Mouse (Mus musculus) CH12.LX (cell line): ENCODE measurements at regions not wholly inside any gene's neighbourhood (a gene's known extent, or its start where the extent isn't known, plus 50 kb on each side); places are given as distances from the start of the nearest gene placed in this dataset.

Experiments used
- DNase-seq: peaks from one replicate; pipeline ENCODE4 v3.0.0-alpha.2; 2013; ENCODE audit errors: extremely low read depth
- H3K27ac ChIP-seq: 2 replicates; pipeline ENCODE4 v1.5.1; 2012; ENCODE audit warnings: low read depth, mild to moderate bottlenecking, control low read depth, moderate library complexity; ENCODE audit not compliant: insufficient read depth
- H3K27me3 ChIP-seq: replicated peaks from 2 replicates; pipeline ENCODE3; 2012; ENCODE audit warnings: inconsistent platforms
- H3K36me3 ChIP-seq, 2 experiments: replicated peaks in 1 of 2; 2 replicates each; pipeline versions ENCODE3 to v1.6.1; 2012; ENCODE audit warnings: inconsistent platforms in 1 of 2, low read length in 1 of 2, mild to moderate bottlenecking in 1 of 2, mixed read lengths in 1 of 2, moderate library complexity in 1 of 2; ENCODE audit not compliant: control insufficient read depth in 1 of 2, insufficient read depth in 1 of 2
- H3K4me1 ChIP-seq, 2 experiments: 2 replicates each; pipeline ENCODE4 v1.6.1; 2012; ENCODE audit warnings: inconsistent platforms in 1 of 2, moderate library complexity in 1 of 2; ENCODE audit not compliant: insufficient read depth in 2 of 2, control insufficient read depth in 1 of 2
- H3K4me2 ChIP-seq: 2 replicates; pipeline ENCODE4 v1.6.1; 2012; ENCODE audit warnings: low read depth, mild to moderate bottlenecking, control low read depth; ENCODE audit not compliant: poor library complexity, insufficient read depth, severe bottlenecking
- H3K4me3 ChIP-seq, 3 experiments: fragments of 150-350 bp in 1 of 3; sonication (generic) in 1 of 3; replicated peaks in 1 of 3; 2 replicates each; pipeline versions ENCODE3 to v1.5.1; 2011 to 2012; ENCODE audit warnings: low read depth in 2 of 3, low read length in 2 of 3, mild to moderate bottlenecking in 2 of 3, moderate library complexity in 2 of 3, control low read depth in 1 of 3, improper control_type of control experiment in 1 of 3, inconsistent platforms in 1 of 3, mixed read lengths in 1 of 3; ENCODE audit not compliant: poor library complexity in 1 of 3
- H3K79me2 ChIP-seq: replicated peaks from 2 replicates; pipeline ENCODE4 v1.6.1; 2012; ENCODE audit warnings: mild to moderate bottlenecking, moderate library complexity; ENCODE audit not compliant: control insufficient read depth, poor library complexity, insufficient read depth, severe bottlenecking; ENCODE audit errors: extremely low read depth
- H3K9ac ChIP-seq: 2 replicates; pipeline ENCODE4 v1.6.1; 2012; ENCODE audit warnings: low read depth, mild to moderate bottlenecking, control low read depth, moderate library complexity; ENCODE audit not compliant: insufficient read depth
- H3K9me3 ChIP-seq: replicated peaks from 2 replicates; pipeline ENCODE3; 2012; ENCODE audit warnings: low read length, inconsistent platforms, mixed read lengths
- BHLHE40 ChIP-seq: IDR thresholded peaks from 2 replicates; pipeline ENCODE4 v1.6.1; 2011; ENCODE audit warnings: mild to moderate bottlenecking, low read depth, low read length, improper control_type of control experiment
- CHD1 ChIP-seq: IDR thresholded peaks from 2 replicates; pipeline ENCODE4 v1.6.1; 2012; ENCODE audit warnings: low read depth, low read length, improper control_type of control experiment, inconsistent platforms
- CHD2 ChIP-seq: IDR thresholded peaks from 2 replicates; pipeline ENCODE4 v1.6.1; 2011; ENCODE audit warnings: low read length, improper control_type of control experiment
- CTCF ChIP-seq, 2 experiments: IDR thresholded peaks in 1 of 2; conservative IDR thresholded peaks in 1 of 2; 2 replicates each; pipeline ENCODE4 v1.5.1; 2011 to 2012; ENCODE audit warnings: low read depth in 2 of 2, low read length in 2 of 2, improper control_type of control experiment in 1 of 2, inconsistent platforms in 1 of 2, mild to moderate bottlenecking in 1 of 2, moderate library complexity in 1 of 2
- ELF1 ChIP-seq: IDR thresholded peaks from 2 replicates; pipeline ENCODE4 v1.6.1; 2014; ENCODE audit warnings: low read depth, mild to moderate bottlenecking, inconsistent platforms, low read length, improper control_type of control experiment
- EP300 ChIP-seq: IDR thresholded peaks from 2 replicates; pipeline ENCODE4 v1.6.1; 2011; ENCODE audit warnings: low read length, improper control_type of control experiment
- ETS1 ChIP-seq: conservative IDR thresholded peaks from 2 replicates; pipeline ENCODE4 v1.6.1; 2012; ENCODE audit warnings: low read depth, mild to moderate bottlenecking, inconsistent platforms, low read length, improper control_type of control experiment, moderate library complexity
- GABPA ChIP-seq: IDR thresholded peaks from 2 replicates; pipeline ENCODE4 v1.6.1; 2012; ENCODE audit warnings: low read depth, low read length, improper control_type of control experiment, inconsistent platforms; ENCODE audit not compliant: insufficient replicate concordance
- IRF4 ChIP-seq: IDR thresholded peaks from 2 replicates; pipeline ENCODE4 v1.6.1; 2014; ENCODE audit warnings: low read depth, mild to moderate bottlenecking, inconsistent platforms, low read length, improper control_type of control experiment
- JUN ChIP-seq: IDR thresholded peaks from 2 replicates; pipeline ENCODE4 v1.6.1; 2011; ENCODE audit warnings: low read depth, mild to moderate bottlenecking, low read length, improper control_type of control experiment, moderate library complexity; ENCODE audit not compliant: insufficient read depth
- JUND ChIP-seq: conservative IDR thresholded peaks from 2 replicates; pipeline ENCODE4 v1.6.1; 2011; ENCODE audit warnings: low read depth, low read length, improper control_type of control experiment
- MAFK ChIP-seq: IDR thresholded peaks from 2 replicates; pipeline ENCODE4 v1.6.1; 2011; ENCODE audit warnings: low read length, improper control_type of control experiment; ENCODE audit not compliant: insufficient replicate concordance
- MAX ChIP-seq: IDR thresholded peaks from 2 replicates; pipeline ENCODE4 v1.6.1; 2011; ENCODE audit warnings: low read length, improper control_type of control experiment
- MAZ ChIP-seq: IDR thresholded peaks from 2 replicates; pipeline ENCODE4 v1.6.1; 2012; ENCODE audit warnings: low read depth, mild to moderate bottlenecking, inconsistent platforms, low read length, improper control_type of control experiment, moderate library complexity
- MEF2A ChIP-seq: IDR thresholded peaks from 2 replicates; pipeline ENCODE4 v1.6.1; 2014; ENCODE audit warnings: low read depth, mild to moderate bottlenecking, inconsistent platforms, low read length, improper control_type of control experiment, borderline replicate concordance
- MXI1 ChIP-seq: IDR thresholded peaks from 2 replicates; pipeline ENCODE4 v1.6.1; 2011; ENCODE audit warnings: mild to moderate bottlenecking, low read depth, low read length, improper control_type of control experiment
- NRF1 ChIP-seq: IDR thresholded peaks from 2 replicates; pipeline ENCODE4 v1.6.1; 2014; ENCODE audit warnings: low read depth, mild to moderate bottlenecking, inconsistent platforms, low read length, improper control_type of control experiment, moderate library complexity
- PAX5 ChIP-seq: IDR thresholded peaks from 2 replicates; pipeline ENCODE4 v1.6.1; 2012; ENCODE audit warnings: low read length, inconsistent platforms, mixed read lengths
- RAD21 ChIP-seq: IDR thresholded peaks from 2 replicates; pipeline ENCODE4 v1.6.1; 2011; ENCODE audit warnings: low read depth, mild to moderate bottlenecking, low read length, improper control_type of control experiment, moderate library complexity
- RCOR1 ChIP-seq: conservative IDR thresholded peaks from 2 replicates; pipeline ENCODE4 v1.6.1; 2012; ENCODE audit warnings: low read depth, mild to moderate bottlenecking, inconsistent platforms, low read length, improper control_type of control experiment
- SMC3 ChIP-seq: IDR thresholded peaks from 2 replicates; pipeline ENCODE4 v1.6.1; 2011; ENCODE audit warnings: low read depth, low read length, improper control_type of control experiment
- TCF12 ChIP-seq: IDR thresholded peaks from 2 replicates; pipeline ENCODE4 v1.6.1; 2014; ENCODE audit warnings: low read depth, mild to moderate bottlenecking, inconsistent platforms, low read length, improper control_type of control experiment
- UBTF ChIP-seq: IDR thresholded peaks from 2 replicates; pipeline ENCODE4 v1.6.1; 2012; ENCODE audit warnings: low read depth, mild to moderate bottlenecking, inconsistent platforms, low read length, improper control_type of control experiment, moderate library complexity
- USF1 ChIP-seq: IDR thresholded peaks from 2 replicates; pipeline ENCODE4 v1.6.1; 2014; ENCODE audit warnings: low read depth, mild to moderate bottlenecking, inconsistent platforms, low read length, improper control_type of control experiment
- USF2 ChIP-seq: conservative IDR thresholded peaks from 2 replicates; pipeline ENCODE4 v1.6.1; 2011; ENCODE audit warnings: low read depth, low read length, improper control_type of control experiment
- ZC3H11A ChIP-seq: IDR thresholded peaks from 2 replicates; pipeline ENCODE4 v1.6.1; 2012; ENCODE audit warnings: low read depth, mild to moderate bottlenecking, inconsistent platforms, low read length, improper control_type of control experiment
- ZKSCAN1 ChIP-seq: IDR thresholded peaks from 2 replicates; pipeline ENCODE4 v1.6.1; 2012; ENCODE audit warnings: low read depth, inconsistent platforms, low read length, improper control_type of control experiment, borderline replicate concordance
- ZMIZ1 ChIP-seq: IDR thresholded peaks from 2 replicates; pipeline ENCODE4 v1.6.1; 2012; ENCODE audit warnings: low read depth, mild to moderate bottlenecking, inconsistent platforms, low read length, improper control_type of control experiment
- dilution Hi-C: fragments of 300-500 bp; cut with MboI; formaldehyde crosslinking; loops from 2 replicates; pipeline ENCODE4 v1.14.3; 2020; ENCODE audit warnings: low sequenced_read_pairs; ENCODE audit not compliant: extremely low pct_unique_long_range_greater_than_20kb, extremely low pct_ligation_motif_present
- in situ Hi-C: fragments of 300-500 bp; cut with MboI; formaldehyde crosslinking; loops from 3 replicates; pipeline ENCODE4 v1.14.3; 2019; ENCODE audit warnings: low sequenced_read_pairs, low pct_ligation_motif_present, low pct_unique_long_range_greater_than_20kb, mixed read lengths

- DNase-seq: no peak
- no peak overlapping the region for H3K4me3 ChIP-seq
- no peak for TF ChIP-seq IRF4
- no peak for TF ChIP-seq EP300
- TF ChIP-seq MAFK: no peak
- no peak for TF ChIP-seq CHD2
- no peak for TF ChIP-seq SMC3
- TF ChIP-seq CHD1: no peak
- no peak for TF ChIP-seq RCOR1
- no peak for TF ChIP-seq ZMIZ1
- TF ChIP-seq GABPA: no peak
- TF ChIP-seq USF1: no peak
- TF ChIP-seq ETS1: no peak
- TF ChIP-seq ELF1: no peak
- TF ChIP-seq MEF2A: no peak
- no peak for TF ChIP-seq MAZ
- TF ChIP-seq NRF1: no peak
- no peak for TF ChIP-seq ZKSCAN1
- no peak for TF ChIP-seq ZC3H11A
- TF ChIP-seq USF2: no peak
- no peak for TF ChIP-seq RAD21
- TF ChIP-seq JUN: no peak
- dilution Hi-C loops (no loop called here), in situ Hi-C loops (no loop called here)
- H3K36me3 ChIP-seq: no peaks in the 10 kb centered on the region
- no peaks in the 10 kb centered on the region for H3K27me3 ChIP-seq
- no peak overlapping the region for H3K27ac ChIP-seq
- peaks cover 0 to 12% of the 10 kb centered on the region in 2 experiments; a peak in 2 of 4 replicates for H3K4me1 ChIP-seq
- H3K9me3 ChIP-seq: peaks cover 5% of the 10 kb centered on the region
- H3K79me2 ChIP-seq: no peaks in the 10 kb centered on the region
- H3K4me2 ChIP-seq: no peak overlapping the region
- no peak overlapping the region for H3K9ac ChIP-seq
Observed at GRCm38 (mm10) chr1:61295219-61295618, 317.5 kb downstream of the Icos start.

GRCm38 (mm10) chr1:61296831-61297230, 319.1 kb downstream of the Icos start:
- H3K27ac ChIP-seq: no peak overlapping the region
- TF ChIP-seq TCF12 (no peak), GABPA (no peak), USF2 (no peak), MAFK (no peak), PAX5 (no peak), UBTF (no peak), IRF4 (no peak), MEF2A (no peak), JUND (no peak), BHLHE40 (no peak), RCOR1 (no peak), JUN (no peak), MAX (no peak), MXI1 (no peak), ETS1 (no peak), CTCF (conservative IDR thresholded peaks at IDR 0.05 in 1 of 2, IDR thresholded peaks at IDR 0.05 in 1 of 2; ENCODE audit: low read depth in 2 of 2, low read length in 2 of 2) (no peak), CHD2 (no peak)
- in situ Hi-C loops (no loop called here), dilution Hi-C loops (no loop called here)
- H3K9ac ChIP-seq: no peak overlapping the region
- H3K27me3 ChIP-seq: no peaks in the 10 kb centered on the region
- H3K4me1 ChIP-seq: peaks cover 0 to 12% of the 10 kb centered on the region in 2 experiments; a peak in 2 of 4 replicates
- H3K9me3 ChIP-seq: peaks cover 5% of the 10 kb centered on the region
- H3K79me2 ChIP-seq: no peaks in the 10 kb centered on the region
- H3K4me3 ChIP-seq: no peak overlapping the region
- no peak for DNase-seq
- H3K4me2 ChIP-seq: no peak overlapping the region
- H3K36me3 ChIP-seq: no peaks in the 10 kb centered on the region
